Mouse (Mus musculus): ENCODE results near the gene Gm4969.

- no peak for TF ChIP-seq CTCF (IDR thresholded peaks at IDR 0.05; ENCODE audit: control insufficient read depth, insufficient read depth, insufficient replicate concordance, low read depth, low read length)
- TF ChIP-seq POLR2A (IDR thresholded peaks at IDR 0.05; ENCODE audit: control insufficient read depth, low read depth, low read length) = no peak
Observed at GRCm38 (mm10) chr7:19124713-19125112, 6.5 kb upstream of the Gm4969 start.
